Mouse (Mus musculus): ENCODE results near the gene Coro1b.

The Coro1b gene

DNA sequence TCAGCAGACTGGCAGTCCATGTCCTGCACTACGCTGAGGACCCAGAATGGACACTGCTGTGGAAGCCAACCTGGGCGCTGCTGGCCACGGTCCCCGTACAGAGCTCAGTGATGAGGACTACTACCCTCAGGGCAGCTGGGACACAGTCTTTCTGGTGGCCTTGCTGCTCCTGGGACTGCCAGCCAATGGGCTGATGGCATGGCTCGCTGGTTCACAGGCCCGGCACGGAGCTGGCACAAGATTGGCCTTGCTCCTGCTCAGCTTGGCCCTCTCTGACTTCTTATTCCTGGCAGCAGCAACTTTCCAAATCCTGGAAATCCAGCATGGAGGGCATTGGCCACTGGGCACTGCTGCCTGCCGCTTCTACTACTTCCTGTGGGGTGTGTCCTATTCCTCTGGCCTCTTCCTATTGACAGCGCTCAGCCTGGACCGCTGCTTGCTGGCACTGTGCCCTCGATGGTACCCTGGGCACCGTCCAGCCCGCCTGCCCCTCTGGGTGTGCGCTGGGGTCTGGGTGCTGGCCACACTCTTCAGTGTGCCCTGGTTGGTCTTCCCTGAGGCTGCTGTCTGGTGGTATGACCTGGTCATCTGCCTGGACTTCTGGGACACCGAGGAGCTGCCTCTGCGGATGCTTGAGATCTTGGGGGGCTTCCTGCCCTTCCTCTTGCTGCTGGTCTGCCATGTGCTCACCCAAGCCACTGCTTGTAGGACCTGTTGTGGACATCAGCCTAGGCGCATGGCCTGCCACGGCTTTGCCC, 5.8 kb upstream of the Coro1b start:
- DNase-seq (ENCODE audit: low read depth, low spot score), result no peak

DNA sequence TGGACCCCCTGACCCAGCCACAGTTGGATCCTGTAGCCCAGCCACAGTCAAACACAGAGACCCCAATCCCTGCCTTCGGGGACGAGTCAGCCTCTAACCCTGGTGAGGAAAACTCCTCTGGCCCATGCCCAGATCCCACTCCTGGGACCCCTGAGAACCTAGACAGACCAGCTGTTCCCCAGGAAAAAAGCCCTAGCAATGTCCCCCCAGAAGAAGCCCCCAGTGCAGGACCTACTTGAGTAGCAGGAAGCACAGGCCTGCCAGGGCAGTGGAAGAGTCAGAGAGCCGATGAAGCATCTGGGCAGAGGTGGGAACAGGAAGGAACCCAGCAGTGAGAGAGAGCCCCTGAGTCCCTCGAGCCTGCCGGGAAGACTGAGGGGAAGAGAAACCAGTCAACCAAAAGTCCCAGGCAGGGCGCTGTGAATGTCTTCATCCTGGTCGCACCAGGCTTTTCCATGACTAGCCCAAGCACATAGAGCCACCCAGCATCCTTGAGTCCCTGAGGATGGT, 4.6 kb upstream of the Coro1b start, which contains the start of gene Cabp4:
Gene Cabp4, minus strand, starts transcription at position 275 of the 510 bp plus-strand sequence.
- no peak for DNase-seq (ENCODE audit: low read depth, low spot score)

DNA sequence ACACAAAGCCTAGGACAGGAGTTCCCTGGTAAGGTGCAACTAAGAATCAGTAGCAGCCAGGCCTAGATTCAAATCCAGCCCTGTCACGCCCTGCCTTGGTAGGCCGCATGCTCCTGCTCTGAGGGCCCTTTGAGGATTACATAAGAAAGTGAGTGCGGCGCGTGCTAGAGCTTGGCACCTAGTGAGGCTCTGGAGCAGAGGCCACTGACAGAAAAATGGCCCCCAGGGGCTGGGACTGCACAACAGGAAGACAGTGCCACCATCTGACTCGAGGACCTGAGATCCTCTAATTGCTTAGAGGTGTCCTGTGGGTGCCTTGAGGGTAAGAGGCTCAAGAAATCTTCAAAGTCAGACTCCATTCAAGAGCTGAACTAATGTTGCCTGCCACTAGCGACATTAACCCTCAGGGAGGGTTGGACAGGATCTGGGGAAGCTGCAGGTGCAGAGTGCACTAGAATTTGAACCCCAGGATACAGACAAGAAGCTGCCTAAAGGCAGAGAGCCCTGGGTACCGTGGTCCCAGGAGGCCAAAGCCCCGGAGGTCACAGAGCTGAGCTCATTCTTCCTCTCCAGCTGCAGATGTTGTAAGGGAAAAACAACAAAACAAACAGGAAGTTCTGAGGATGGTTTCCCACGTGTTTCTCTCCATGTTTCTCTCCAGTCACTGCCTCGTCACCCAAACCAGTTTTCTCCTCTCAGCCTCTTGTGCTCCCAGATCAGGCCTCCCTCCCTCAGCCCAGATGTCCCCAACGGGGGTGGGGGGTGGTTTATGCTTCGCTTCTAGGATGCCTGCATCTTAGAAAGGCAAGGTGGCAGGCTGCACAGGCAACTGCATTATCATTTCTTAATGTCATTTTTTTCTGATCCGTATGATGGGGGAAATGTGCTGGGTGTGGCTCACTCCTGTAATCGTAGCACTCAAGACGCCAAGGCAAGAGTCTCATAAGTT, 3.6 kb upstream of the Coro1b start:
- no peak for DNase-seq (ENCODE audit: low read depth, low spot score)

DNA sequence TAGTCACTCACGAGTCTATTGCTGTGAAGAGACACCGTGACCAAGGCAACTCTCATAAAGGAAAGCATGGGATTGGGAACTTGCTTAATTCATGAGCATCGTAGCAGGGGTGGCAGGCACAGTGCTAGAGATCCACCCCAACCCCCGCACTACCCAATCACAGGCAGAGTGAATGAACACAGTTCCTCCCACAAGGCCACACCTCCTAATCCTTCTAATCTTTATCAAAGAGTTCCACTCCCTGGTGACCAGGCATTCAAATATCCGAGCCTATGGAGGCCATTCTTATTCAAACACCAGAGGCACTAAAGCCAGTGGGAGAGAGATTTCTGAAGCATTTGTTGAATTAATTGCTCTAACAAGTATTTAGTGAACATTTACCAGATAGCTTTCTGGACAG, 2.5 kb upstream of the Coro1b start:
- DNase-seq (ENCODE audit: low read depth, low spot score), result no peak

DNA sequence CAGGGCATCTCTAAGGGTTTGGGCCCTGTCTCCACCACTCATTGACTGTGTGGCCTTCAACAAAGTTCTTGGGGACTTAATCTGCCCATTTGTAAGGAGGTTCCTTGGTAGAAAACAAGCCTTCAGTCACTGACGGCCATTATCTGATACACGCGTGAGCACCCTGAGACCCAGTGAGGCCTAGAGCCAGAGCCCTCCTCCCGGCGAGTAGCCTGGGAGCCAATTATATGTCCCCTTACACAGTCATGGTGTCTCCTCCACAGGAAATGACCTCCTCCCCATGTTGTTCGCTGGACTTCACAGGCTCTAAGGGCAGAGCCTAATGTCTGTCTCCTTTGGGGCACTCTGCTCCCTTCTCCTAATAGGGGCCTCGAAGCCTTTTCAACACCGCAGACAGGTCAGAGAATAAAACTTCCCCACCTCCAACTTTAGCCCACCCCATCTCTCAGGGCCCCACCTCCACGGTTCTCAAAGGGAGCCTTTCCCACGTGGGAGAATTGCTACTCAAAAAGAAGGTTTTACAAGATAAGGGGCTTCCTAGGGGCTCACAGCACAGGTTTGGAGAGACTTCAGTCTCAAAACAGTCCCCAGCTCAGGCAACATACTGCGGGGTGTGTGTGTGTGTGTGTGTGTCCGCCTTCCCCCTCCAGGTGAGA, 1.9 kb upstream of the Coro1b start:
- DNase-seq (ENCODE audit: low read depth, low spot score), result no peak

DNA sequence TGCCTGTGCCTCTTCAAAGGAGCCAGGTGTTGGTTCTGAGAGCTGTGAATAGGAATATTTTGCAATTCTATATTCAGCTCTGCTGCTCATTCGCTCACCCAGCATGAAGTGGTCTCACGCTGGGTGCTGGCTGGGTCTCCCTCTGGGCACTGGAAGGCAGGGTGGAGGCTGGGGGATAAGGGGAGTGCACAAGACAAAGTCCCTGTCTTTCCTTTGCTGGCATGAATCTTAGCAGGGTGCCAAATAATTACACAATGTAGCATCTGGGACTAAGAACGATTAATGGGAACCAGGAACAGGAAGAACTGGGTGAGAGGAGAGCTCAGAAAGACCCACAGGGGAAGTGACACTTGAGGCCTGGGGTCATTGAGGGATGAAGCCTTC, 1.4 kb upstream of the Coro1b start:
- DNase-seq (ENCODE audit: low read depth, low spot score), result no peak

DNA sequence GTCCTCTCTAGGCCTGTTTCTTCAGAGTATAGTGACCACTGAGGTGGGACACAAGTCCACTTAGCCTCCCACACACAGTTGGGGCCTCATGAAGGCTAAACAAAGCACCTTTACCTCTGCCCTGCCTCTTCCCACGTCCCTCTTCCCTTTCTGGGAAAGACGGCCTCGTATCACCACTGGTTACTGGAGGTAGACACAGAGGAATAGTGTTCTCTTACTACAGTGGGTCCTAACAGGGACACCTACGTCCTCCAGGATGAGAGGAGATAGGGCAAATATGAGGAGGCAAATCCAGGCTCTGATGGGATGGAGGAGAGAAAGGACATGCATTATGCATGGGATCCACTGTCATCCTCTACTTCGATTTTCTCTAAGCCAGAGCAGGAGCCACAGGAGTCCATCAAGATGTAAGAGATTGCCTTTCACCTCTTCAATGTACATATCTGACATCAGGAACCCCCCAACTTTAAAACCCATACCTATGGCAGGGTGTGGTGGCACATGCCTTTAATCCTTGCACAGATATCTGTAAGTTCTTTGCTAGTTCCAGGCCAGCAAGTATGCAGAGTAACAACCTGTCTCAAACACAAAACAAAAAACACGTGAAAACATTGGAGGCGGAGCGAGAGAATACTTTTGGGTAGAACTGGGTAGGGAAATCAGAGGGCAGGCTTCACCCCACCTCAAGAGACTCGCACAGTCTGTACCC, 483 bp upstream of the Coro1b start:
- no peak for DNase-seq (ENCODE audit: low read depth, low spot score)

DNA sequence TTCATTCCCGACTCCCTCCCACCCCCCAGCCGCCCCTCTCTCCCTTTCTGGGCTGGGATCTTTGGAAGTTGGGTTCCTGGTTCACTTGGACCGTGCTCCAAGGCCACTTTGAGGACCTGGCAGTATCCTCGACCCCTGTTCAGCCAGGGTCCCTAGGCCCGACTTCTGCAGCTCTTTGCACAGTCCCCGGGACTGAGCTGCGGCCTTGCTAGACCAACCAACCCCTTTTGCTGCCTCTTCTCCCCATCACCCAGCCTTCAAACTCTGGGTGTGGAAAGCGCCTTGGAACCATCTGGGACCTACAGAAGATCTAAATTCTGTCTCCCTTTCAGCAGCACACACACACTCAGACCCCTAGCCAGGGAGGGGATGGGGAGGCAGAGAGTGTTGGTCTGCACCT, 400 bp downstream of the Coro1b start:
- DNase-seq (ENCODE audit: low read depth, low spot score), result no peak

DNA sequence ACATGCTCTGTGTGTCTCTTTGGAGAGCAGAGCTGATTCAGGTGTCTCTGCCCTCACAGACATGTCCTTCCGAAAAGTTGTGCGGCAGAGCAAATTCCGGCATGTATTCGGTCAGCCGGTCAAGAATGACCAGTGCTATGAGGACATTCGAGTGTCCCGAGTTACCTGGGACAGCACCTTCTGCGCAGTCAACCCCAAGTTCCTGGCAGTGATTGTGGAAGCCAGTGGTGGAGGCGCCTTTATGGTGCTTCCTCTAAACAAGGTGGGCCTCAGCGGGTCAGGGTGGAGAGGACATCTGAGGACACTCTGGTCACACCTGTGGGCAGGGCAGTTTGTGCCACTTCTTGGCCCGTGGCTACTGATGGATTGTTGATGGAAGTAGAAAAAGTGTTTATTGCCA, 864 bp downstream of the Coro1b start:
- no peak for DNase-seq (ENCODE audit: low read depth, low spot score)

DNA sequence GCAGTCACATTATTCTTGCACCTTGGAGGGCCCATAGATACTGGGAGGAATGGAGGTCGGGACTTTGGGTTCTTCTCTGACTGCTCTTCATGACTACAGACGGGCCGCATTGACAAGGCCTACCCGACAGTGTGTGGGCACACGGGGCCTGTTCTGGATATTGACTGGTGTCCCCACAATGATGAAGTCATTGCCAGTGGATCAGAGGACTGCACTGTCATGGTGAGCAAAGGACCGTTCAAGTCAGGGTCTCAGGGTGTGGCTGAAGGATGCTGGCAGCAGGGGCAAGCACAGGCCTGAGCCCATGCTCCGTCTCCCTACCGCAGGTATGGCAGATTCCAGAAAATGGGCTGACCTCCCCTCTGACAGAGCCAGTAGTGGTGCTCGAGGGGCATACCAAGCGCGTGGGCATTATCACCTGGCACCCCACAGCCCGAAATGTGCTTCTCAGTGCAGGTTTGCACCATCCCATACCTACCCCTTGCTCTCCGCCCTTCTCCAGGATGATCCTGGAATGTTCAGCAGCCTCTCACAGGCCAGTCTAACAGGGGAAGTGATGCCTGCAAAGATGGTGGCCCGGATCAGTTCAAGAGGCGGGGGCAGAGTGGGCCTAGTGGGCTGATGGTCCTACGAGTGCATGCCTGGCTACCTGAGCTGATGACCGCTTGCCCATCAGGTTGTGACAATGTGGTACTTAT, 1.5 kb downstream of the Coro1b start:
- DNase-seq (ENCODE audit: low read depth, low spot score), result no peak

DNA sequence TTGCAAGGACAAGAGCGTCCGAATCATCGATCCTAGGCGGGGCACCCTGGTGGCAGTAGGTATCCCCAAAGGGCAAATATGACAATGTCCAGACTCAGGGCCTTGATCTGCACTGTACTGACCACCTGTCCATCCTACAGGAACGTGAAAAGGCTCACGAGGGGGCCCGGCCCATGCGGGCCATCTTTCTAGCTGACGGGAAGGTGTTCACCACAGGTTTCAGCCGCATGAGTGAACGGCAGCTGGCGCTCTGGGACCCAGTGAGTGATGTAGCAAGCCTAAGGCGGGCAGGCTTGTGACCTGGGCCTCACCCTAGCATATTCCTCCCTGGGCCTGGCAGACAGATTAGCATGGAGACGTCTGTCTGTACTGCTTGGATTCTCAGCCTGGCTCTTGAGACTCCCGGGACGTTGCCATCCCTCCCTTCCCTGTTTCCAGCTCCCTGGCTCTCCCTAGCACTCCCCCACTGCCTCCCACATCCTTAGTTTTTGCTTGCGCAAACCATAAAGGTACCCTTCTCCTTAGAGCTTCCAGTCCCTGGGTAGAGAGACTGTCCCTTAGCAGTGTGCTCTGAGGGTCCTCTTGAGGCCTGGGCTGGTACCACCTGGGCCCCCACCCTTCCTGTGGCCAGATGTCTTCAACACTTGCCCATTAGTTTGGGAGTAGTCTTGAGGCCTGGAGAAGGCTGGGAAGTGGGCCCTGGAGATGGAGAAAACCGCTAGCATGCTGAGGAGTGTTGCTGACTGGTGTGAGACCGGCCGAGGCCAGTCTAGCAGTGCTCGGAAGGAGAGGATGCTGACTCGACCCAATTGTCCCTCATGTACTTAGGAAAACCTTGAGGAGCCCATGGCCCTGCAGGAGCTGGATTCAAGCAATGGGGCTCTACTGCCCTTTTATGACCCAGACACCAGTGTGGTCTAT, 2.4 kb downstream of the Coro1b start:
- DNase-seq (ENCODE audit: low read depth, low spot score), result no peak

DNA sequence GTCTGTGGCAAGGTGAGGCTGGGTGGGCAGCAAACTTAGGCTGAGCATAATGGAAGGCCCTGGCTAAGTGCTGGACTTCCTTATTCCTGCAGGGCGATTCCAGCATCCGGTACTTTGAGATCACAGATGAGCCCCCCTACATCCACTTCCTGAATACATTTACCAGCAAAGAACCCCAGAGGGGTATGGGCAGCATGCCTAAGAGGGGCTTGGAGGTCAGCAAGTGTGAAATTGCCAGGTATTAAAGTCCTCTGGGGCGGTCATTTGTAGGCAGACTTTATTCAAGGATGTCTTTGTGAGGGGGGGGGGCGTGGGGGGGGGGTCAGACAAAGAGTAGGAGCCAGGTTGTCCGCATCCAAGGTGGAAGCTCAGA, 3.1 kb downstream of the Coro1b start:
- no peak for DNase-seq (ENCODE audit: low read depth, low spot score)

DNA sequence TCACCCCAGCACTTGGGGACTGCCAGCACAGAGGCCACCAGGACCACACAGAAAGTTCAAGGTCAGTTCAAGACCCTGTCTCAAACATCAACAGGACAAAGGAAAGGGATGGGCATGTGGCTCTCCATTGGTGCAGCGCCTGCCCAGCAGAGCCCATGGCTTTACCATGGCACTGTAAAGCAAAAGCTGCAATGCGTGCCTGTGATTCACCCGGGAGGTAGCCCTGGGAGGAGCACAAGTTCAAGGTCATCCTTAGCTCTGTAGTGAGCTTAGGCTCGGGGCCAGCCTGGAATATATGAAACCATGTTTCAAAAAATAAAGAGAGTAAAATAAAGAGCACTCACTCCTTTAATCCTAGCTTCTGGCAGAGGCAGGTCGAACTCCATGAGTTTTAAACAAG, 3.5 kb downstream of the Coro1b start:
- no peak for DNase-seq (ENCODE audit: low read depth, low spot score)

DNA sequence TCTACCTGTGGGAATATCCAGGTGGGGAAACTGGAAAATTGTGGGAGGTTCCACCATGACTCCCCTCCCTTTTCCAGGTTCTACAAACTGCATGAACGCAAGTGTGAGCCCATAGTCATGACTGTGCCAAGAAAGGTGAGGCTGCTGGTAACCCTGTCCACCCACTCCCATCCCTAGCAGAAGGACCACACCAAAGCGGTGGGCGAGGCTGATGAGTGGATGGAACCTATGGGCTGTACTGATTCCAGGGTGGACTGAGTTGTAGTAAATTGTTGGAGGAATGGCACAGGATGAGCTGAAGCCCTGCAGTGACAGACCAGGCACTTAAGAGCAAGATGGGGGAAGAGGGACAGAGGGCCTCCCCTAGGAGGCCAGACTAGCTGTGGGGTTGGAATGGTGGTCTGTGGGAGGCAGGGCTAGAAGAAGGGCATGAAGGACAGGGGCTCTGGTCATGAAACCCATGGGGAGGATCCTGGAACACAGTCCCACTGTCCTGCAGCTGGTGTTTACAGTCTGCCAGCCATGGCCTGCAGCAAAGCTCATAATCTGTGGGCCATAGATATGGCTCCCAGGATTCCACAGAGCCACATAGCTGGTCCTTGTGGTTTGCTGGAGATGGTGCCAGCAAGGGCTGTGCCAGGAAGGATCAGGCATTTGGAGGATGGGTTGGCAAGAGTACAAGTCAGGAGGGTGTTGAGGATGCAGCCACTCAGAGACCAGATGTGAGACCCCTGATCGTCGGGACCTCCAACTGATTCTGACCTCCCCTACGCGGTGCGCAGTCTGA, 4.2 kb downstream of the Coro1b start:
- no peak for DNase-seq (ENCODE audit: low read depth, low spot score)

DNA sequence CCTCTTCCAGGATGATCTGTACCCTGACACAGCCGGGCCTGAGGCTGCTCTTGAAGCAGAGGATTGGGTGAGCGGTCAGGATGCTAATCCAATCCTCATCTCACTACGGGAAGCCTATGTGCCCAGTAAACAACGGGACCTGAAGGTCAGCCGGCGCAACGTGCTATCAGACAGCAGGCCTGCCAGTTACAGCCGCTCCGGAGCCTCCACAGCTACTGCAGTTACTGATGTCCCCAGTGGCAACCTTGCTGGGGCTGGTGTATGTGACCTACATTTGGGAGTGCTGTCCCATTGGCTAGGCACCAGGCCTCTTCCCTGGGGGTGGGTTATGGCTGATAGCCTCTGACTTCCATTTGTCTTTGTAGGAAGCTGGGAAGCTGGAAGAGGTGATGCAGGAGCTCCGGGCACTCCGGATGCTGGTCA, 4.8 kb downstream of the Coro1b start, which contains the start of gene Ptprcap:
Gene Ptprcap, plus strand, starts transcription at position 373 of the 423 bp plus-strand sequence.
- DNase-seq (ENCODE audit: low read depth, low spot score), result no peak

DNA sequence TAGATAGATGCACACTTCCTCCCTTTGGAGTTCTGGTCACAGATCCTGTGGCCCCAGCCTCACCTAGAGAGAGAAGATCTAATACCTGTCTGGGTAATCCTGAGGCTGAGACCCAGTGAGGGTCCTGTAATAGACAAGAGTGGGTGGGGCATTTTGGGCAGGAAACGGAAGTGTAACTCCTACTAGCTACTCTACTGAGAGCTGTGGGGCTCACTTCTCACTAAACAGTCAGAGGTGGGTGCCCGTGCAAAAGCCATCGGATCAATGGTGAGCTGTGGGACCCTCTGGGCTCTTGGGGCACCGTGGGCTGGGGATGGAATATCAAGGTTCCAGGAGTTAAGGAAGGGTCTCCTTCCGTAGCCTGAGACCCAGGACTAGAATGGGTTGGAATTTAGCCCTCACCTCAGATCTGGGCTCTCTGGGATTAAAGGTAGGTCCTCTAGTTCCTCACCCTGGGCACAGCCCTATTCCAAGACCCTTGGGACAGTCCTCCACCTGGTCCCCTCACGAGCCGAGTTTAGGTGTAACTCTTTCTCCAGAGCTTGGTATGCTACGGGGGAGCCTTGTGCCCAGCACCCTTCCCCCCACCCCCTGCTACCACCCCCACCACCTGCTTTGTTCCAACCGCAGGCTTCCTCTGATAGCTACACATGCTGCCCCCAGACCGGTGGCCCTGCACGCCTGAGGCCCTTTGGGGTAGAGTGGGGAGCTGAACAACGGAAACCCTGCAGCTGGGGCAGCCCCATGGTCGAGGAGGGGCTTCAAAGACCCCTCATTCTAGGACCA, 6.2 kb downstream of the Coro1b start:
- DNase-seq (ENCODE audit: low read depth, low spot score), result no peak

DNA sequence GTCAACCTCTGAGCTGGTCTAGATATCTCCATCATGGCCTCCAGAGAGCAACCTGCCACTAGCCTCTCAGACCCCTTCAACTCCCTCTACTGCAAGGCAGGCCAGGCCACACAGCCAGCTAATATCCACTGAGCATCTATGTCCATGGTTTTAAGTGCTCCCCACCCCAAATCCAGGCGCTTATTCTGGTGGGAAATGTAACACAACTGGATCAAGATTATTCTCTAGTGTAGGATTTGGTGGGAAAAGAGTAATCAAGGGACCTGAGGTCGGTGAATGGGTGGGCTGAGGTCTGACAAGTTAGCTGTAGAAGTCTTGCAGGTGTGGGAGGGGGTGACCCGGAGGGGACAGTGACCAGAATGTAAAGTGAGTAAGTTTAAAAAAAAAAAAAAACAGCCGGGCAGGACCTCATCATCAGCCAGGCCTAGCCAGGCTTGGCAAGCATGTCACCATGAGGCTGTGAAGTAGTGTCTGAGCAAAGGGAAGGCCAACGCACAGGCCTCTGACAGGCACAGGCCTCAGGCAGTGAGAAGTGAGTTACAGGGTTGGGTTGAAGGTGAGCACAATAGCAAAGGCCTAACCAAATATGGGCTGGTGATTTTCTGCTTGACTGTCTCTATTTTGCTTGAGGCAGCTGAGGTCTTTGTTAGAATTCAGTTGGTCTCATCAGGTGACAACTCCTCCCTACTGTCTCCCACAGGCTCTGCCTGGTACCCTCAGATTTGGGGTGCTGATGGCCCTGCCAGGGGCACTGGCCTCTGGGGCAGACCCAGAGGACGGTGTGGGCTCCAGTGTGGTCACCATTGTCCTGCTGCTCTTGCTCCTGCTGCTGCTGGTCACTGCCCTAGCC, 7.0 kb downstream of the Coro1b start:
- no peak for DNase-seq (ENCODE audit: low read depth, low spot score)

Data from mesoderm, embryonic 11.5 days (tissue).